Mouse (Mus musculus) layer of hippocampus, adult 2 months (tissue): ENCODE results near the gene Gm20662. TPM values are rescaled to one million over a fixed set of nuclear protein-coding genes. Genes with fewer than 3 reads are reported as not detected.
"Not testable (repeated sequence)": the region's sequence is repeated elsewhere in the genome, so short reads cannot be mapped to it uniquely, and the experiment has no call there.

Source experiments
- DNase-seq, 2 experiments: peaks; one replicate each; pipeline ENCODE4 v3.0.0; 2022; ENCODE audit warnings: low spot score in 2 of 2
- H3K27ac ChIP-seq: fragments of 200-600 bp; 2 replicates; pipeline ENCODE4 v1.8.1; 2022
- H3K4me3 ChIP-seq: fragments of 200-600 bp; 2 replicates; pipeline ENCODE4 v1.8.1; 2022; ENCODE audit warnings: mild to moderate bottlenecking
- CTCF ChIP-seq: fragments of 200-600 bp; conservative IDR thresholded peaks from 2 replicates; pipeline ENCODE4 v1.8.1; 2022; ENCODE audit warnings: antibody characterized with exemption, mild to moderate bottlenecking, moderate library complexity
- total RNA-seq, 2 experiments: library from RNA; stranded (reverse); gene quantifications; 2 replicates each; pipeline ENCODE4 v1.2.3; 2021

Gm20662 gene
- total RNA-seq, 2 experiments from 2014 or later, result 2.4 to 3.8 TPM

DNA sequence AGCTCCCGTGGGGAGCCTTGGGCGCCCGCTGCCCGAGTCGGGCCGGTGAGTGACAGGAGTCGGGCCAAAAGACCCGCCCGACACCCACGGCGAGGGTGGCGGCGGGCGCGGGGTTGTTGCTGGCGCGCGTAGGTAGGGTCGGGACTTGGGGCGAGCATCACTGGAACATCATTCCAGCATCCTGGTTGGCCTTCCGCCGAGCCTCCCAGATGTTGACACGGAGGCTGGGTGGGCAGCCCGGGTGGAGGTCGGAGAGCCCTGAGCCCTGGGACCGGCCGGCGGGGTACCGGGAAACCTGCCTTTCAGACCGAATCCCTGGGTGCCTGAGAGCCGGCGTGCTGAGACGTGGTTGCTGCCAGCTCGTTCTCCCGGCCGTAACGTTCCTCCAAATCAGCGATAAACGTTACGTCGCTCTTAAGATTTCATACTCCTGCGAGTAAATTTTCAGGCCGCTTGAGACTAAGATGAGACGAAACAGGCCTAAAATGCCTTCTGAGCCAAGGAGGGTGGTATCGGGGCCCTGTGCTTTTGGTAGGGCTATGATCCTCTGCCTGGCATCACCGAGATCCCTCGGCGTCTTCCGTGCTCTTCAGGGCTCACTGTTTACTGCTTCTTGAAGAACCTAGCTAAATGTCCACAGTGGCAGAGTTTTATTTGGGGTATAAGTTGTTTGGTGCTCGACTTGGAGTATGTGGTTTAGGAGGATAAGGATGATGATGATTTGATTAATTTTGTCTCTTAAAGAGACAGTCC lies 6.8 kb downstream of the Gm20662 start:
- Histone ChIP-seq H3K4me3 (peak overlapping the region; percentile 93), H3K27ac (peak overlapping the region; percentile 100)
- no peak for TF ChIP-seq CTCF
- peak in 1 of 2 experiments; percentile 19 for DNase-seq

DNA sequence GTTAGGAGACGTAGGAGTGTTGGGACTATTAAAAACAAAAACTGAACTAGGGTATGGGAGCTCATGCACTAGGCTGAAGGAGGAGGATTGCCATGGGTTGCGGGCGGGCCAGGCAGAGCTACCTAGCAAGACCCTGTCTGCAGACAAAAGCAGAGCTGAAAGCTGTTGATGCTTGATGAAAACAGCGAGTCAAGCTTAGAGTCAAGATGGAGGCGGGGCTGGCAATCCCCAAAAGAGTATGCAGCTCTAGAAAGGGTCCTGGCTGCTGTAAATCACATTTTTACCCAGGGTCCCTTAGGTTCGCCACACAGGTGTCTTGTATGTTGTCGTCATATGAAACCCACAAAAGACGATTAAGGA lies 7.4 kb downstream of the Gm20662 start:
- Histone ChIP-seq H3K4me3 (peak overlapping the region; percentile 93), H3K27ac (peak overlapping the region; percentile 100)
- TF ChIP-seq CTCF, result no peak
- DNase-seq, result peak in 1 of 2 experiments; percentile 16

DNA sequence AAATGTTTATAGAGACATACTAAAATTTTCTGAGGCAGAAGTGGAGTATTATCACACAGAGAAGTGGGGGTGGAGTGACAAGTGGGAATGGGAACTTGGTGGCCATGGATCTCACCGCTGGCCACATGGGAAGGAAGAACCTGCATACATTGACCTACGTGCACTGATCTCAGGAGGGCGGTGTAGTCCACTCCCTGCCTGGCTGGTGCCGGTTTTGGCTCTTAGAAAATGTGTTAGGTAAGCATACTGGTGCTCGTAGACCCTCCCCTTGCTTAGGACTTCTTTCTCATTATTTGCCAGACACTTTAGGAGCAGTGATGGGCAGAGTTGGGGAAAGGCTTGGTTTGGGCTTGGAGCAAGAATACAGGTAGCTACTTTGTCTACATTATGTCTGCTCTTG lies 11.9 kb downstream of the Gm20662 start:
- no peak overlapping the region for H3K27ac ChIP-seq
- TF ChIP-seq CTCF, result no peak
- DNase-seq, result no peak
- no peak overlapping the region for H3K4me3 ChIP-seq

DNA sequence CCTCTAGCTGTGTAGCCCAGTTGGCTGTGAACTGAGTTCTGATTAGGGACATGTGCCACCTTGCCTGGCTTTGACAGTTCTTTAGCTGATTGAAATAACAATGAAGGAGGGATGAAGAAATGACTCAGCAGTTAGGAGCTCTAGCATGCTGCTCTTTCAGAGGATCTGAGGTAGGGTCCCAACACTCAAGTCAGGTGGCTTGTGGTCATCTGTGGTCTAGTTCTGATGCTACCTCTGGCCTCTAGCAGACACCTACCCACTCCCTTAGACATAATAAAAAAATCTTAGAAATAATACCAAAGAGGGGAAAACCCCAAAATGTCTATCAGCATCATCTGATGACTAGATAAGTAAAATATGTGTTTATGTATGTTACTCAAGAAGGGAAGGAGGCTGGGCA lies 14.2 kb downstream of the Gm20662 start:
- no peak for DNase-seq
- peak overlapping the region; percentile 18; the same call in 1 of the 2 replicates for H3K27ac ChIP-seq
- TF ChIP-seq CTCF, result no peak

DNA sequence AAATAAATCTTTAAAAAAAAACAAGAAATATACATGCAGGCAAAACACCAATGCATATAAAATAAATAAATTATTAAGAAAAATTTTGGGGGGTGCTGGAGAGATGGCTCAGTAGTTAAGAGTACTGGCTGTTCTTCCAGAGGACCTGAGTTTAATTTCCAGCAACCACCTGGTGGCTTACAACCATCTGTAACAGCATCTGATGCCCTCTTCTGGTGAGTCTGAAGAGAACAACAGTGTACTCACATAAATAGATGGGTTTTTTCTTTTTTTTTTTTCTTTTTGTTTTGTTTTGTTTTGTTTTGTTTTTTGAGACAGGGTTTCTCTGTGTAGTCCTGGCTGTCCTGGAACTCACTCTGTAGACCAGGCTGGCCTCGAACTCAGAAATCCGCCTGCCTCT lies 17.4 kb downstream of the Gm20662 start:
- H3K27ac ChIP-seq, DNase-seq, H3K4me3 ChIP-seq: not testable (repeated sequence)
- peak; percentile 51 for TF ChIP-seq CTCF

More for the DNA sequence above, 14.2 kb downstream of the Gm20662 start:
- H3K4me3 ChIP-seq, result no peak overlapping the region

- H3K4me3 ChIP-seq, result no peak overlapping the region
- TF ChIP-seq CTCF, result no peak
- H3K27ac ChIP-seq, result no peak overlapping the region; the same call in 1 of the 2 replicates
- no peak for DNase-seq
Measured at GRCm38 (mm10) chr9:108017127-108017526, 21.0 kb downstream of the Gm20662 start.

GRCm38 (mm10) chr9:108020741-108021140 lies 24.6 kb downstream of the Gm20662 start:
- no peak overlapping the region for H3K4me3 ChIP-seq
- no peak for DNase-seq
- TF ChIP-seq CTCF, result no peak
- H3K27ac ChIP-seq, result peak overlapping the region; percentile 1; the same call in 1 of the 2 replicates

DNA sequence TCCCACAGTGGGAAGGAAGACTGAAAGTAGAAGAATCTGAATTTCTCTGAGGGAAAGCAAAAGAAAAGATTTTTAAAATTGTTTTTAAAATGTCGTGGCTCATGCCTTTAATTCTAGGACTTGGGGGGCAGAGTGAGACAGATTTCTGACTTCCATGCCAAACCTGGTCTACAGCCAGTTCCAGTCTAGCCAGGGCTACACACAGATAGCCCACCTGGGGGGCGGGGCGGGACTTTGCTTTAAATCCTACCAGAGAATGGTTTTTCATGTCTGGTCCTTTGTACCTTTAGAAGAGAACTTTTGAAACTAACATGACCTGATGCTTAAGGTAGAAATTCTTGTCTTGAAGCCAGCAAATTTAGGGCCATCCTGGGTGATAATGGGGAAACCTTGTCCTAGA lies 27.1 kb downstream of the Gm20662 start:
- H3K27ac ChIP-seq, result peak overlapping the region; percentile 47; the same call in 1 of the 2 replicates
- H3K4me3 ChIP-seq, result no peak overlapping the region
- no peak for TF ChIP-seq CTCF
- DNase-seq, result no peak

- DNase-seq, result no peak
- no peak overlapping the region for H3K27ac ChIP-seq
- TF ChIP-seq CTCF, result peak; percentile 63
Measured at GRCm38 (mm10) chr9:108026584-108026983, 30.4 kb downstream of the Gm20662 start.

GRCm38 (mm10) chr9:108027867-108028266 lies 31.7 kb downstream of the Gm20662 start:
- TF ChIP-seq CTCF, result peak; percentile 53
- no peak for DNase-seq
- Histone ChIP-seq H3K4me3 (no peak overlapping the region), H3K27ac (no peak overlapping the region)

More at GRCm38 (mm10) chr9:108026584-108026983, 30.4 kb downstream of the Gm20662 start:
- H3K4me3 ChIP-seq, result no peak overlapping the region

- Histone ChIP-seq H3K4me3 (no peak overlapping the region), H3K27ac (no peak overlapping the region)
- no peak for TF ChIP-seq CTCF
- no peak for DNase-seq
Measured at GRCm38 (mm10) chr9:108032126-108032525, 36.0 kb downstream of the Gm20662 start.

DNA sequence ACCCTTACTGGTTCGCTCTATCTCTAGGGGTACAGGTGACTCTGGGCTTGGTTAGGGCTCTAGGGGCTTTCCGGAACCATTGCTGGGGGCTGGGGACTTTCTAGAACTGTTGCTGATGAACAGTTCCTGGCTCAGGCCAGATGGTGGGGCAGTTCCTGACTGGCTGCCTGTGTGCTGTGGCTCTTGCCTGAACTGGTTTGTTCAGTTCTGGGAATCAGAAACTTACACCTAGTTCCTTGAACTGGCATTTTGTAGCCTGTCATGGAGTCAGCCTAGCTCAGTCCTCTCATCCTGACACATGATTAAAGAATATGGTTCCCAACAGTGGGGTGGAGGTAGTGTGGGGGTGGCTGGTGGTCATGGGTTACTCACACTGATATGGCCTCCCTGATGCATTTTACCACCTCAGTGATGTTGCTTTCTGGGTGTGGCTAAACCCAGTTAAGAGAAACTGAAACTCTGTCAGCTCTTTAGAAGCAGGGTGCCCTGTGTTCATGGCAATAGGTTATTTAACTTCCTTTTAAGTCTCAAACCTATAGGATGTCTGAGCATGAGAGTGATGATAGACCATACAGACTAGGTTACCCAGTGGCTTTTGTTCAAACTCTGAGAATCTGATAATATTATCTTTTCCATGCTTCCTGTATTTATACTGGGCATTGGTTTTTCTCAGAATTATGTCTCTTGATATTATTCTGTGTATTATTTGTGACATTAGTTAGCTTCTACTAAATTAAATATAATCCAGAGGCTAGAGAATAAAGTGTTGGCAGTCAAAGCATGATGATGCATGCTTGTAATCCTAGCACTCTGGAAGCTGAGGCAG lies 39.4 kb downstream of the Gm20662 start:
- DNase-seq, result no peak
- no peak; the same call in 1 of the 2 replicates for TF ChIP-seq CTCF
- Histone ChIP-seq H3K4me3 (no peak overlapping the region), H3K27ac (no peak overlapping the region)

DNA sequence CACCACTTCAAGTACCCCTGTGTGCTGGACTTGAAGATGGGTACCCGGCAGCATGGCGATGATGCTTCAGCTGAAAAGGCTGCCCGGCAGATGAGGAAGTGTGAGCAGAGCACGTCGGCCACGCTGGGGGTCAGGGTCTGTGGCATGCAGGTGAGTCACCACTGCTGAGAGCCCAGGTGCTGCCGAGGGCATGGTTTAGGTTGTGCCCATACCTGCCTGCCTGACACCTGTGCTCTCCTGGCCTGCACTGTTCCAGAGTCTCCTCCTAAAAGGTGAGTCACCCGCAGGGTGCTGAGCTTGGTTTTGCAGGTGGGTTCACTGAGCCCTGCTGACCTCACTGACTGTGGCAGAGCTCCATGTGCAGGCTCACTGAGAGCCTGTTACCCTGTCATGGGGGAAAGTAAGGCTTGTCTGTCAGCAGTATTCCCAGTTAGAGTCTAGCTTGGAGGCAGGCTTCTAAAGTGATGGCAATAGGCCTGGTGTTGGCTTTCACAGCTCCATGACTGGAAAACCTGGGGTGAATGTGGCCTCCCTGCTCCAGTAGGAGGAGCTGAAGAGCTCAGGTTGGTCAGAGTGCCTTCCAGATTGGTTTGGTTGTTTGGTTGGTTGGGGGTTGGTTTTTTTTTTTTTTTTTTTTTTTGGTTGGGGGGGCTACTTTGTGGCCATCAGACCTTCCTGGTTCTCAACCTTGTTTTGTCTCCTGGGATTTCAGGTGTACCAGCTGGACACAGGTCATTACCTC lies 48.8 kb downstream of the Gm20662 start:
- DNase-seq, result no peak
- peak; percentile 54 for TF ChIP-seq CTCF
- Histone ChIP-seq H3K4me3 (no peak overlapping the region), H3K27ac (no peak overlapping the region)
